Mouse (Mus musculus) megakaryocyte, embryonic 14.5 days (primary cell): ENCODE measurements around the gene Gpr33.

Experiments
- FLI1 ChIP-seq: IDR thresholded peaks from 2 replicates; pipeline ENCODE4 v1.6.1; 2012; ENCODE audit warnings: low read length, inconsistent platforms, mixed read lengths
- GATA1 ChIP-seq: IDR thresholded peaks from 3 replicates; pipeline ENCODE4 v1.6.1; 2012; ENCODE audit warnings: mixed read lengths, low read length, inconsistent platforms, borderline replicate concordance

GRCm38 (mm10) chr12:51976531-51976930, 51.3 kb downstream of the Gpr33 start:
- TF ChIP-seq FLI1, result no peak
- TF ChIP-seq GATA1, result no peak
